Mouse (Mus musculus) CH12.LX (cell line): ENCODE measurements around the gene Ezh2. TPM values are rescaled to one million over a fixed set of nuclear protein-coding genes. Genes with fewer than 3 reads are reported as not detected.

Experiments
- DNase-seq: peaks from one replicate; pipeline ENCODE4 v3.0.0-alpha.2; 2013; ENCODE audit errors: extremely low read depth
- H3K27ac ChIP-seq: 2 replicates; pipeline ENCODE4 v1.5.1; 2012; ENCODE audit warnings: low read depth, mild to moderate bottlenecking, control low read depth, moderate library complexity; ENCODE audit not compliant: insufficient read depth
- H3K27me3 ChIP-seq: replicated peaks from 2 replicates; pipeline ENCODE3; 2012; ENCODE audit warnings: inconsistent platforms
- H3K36me3 ChIP-seq, 2 experiments: replicated peaks in 1 of 2; 2 replicates each; pipeline versions ENCODE3 to v1.6.1; 2012; ENCODE audit warnings: inconsistent platforms in 1 of 2, low read length in 1 of 2, mild to moderate bottlenecking in 1 of 2, mixed read lengths in 1 of 2, moderate library complexity in 1 of 2; ENCODE audit not compliant: control insufficient read depth in 1 of 2, insufficient read depth in 1 of 2
- H3K4me1 ChIP-seq, 2 experiments: 2 replicates each; pipeline ENCODE4 v1.6.1; 2012; ENCODE audit warnings: inconsistent platforms in 1 of 2, moderate library complexity in 1 of 2; ENCODE audit not compliant: insufficient read depth in 2 of 2, control insufficient read depth in 1 of 2
- H3K4me2 ChIP-seq: 2 replicates; pipeline ENCODE4 v1.6.1; 2012; ENCODE audit warnings: low read depth, mild to moderate bottlenecking, control low read depth; ENCODE audit not compliant: poor library complexity, insufficient read depth, severe bottlenecking
- H3K4me3 ChIP-seq, 3 experiments: fragments of 150-350 bp in 1 of 3; sonication (generic) in 1 of 3; replicated peaks in 1 of 3; 2 replicates each; pipeline versions ENCODE3 to v1.5.1; 2011 to 2012; ENCODE audit warnings: low read depth in 2 of 3, low read length in 2 of 3, mild to moderate bottlenecking in 2 of 3, moderate library complexity in 2 of 3, control low read depth in 1 of 3, improper control_type of control experiment in 1 of 3, inconsistent platforms in 1 of 3, mixed read lengths in 1 of 3; ENCODE audit not compliant: poor library complexity in 1 of 3
- H3K79me2 ChIP-seq: replicated peaks from 2 replicates; pipeline ENCODE4 v1.6.1; 2012; ENCODE audit warnings: mild to moderate bottlenecking, moderate library complexity; ENCODE audit not compliant: control insufficient read depth, poor library complexity, insufficient read depth, severe bottlenecking; ENCODE audit errors: extremely low read depth
- H3K9ac ChIP-seq: 2 replicates; pipeline ENCODE4 v1.6.1; 2012; ENCODE audit warnings: low read depth, mild to moderate bottlenecking, control low read depth, moderate library complexity; ENCODE audit not compliant: insufficient read depth
- H3K9me3 ChIP-seq: replicated peaks from 2 replicates; pipeline ENCODE3; 2012; ENCODE audit warnings: low read length, inconsistent platforms, mixed read lengths
- BHLHE40 ChIP-seq: IDR thresholded peaks from 2 replicates; pipeline ENCODE4 v1.6.1; 2011; ENCODE audit warnings: mild to moderate bottlenecking, low read depth, low read length, improper control_type of control experiment
- CHD2 ChIP-seq: IDR thresholded peaks from 2 replicates; pipeline ENCODE4 v1.6.1; 2011; ENCODE audit warnings: low read length, improper control_type of control experiment
- E2F4 ChIP-seq: IDR thresholded peaks from 2 replicates; pipeline ENCODE4 v1.6.1; 2011; ENCODE audit warnings: low read depth, low read length, improper control_type of control experiment; ENCODE audit not compliant: insufficient replicate concordance
- ELF1 ChIP-seq: IDR thresholded peaks from 2 replicates; pipeline ENCODE4 v1.6.1; 2014; ENCODE audit warnings: low read depth, mild to moderate bottlenecking, inconsistent platforms, low read length, improper control_type of control experiment
- EP300 ChIP-seq: IDR thresholded peaks from 2 replicates; pipeline ENCODE4 v1.6.1; 2011; ENCODE audit warnings: low read length, improper control_type of control experiment
- ETS1 ChIP-seq: conservative IDR thresholded peaks from 2 replicates; pipeline ENCODE4 v1.6.1; 2012; ENCODE audit warnings: low read depth, mild to moderate bottlenecking, inconsistent platforms, low read length, improper control_type of control experiment, moderate library complexity
- IRF4 ChIP-seq: IDR thresholded peaks from 2 replicates; pipeline ENCODE4 v1.6.1; 2014; ENCODE audit warnings: low read depth, mild to moderate bottlenecking, inconsistent platforms, low read length, improper control_type of control experiment
- JUN ChIP-seq: IDR thresholded peaks from 2 replicates; pipeline ENCODE4 v1.6.1; 2011; ENCODE audit warnings: low read depth, mild to moderate bottlenecking, low read length, improper control_type of control experiment, moderate library complexity; ENCODE audit not compliant: insufficient read depth
- JUND ChIP-seq: conservative IDR thresholded peaks from 2 replicates; pipeline ENCODE4 v1.6.1; 2011; ENCODE audit warnings: low read depth, low read length, improper control_type of control experiment
- KAT2A ChIP-seq: IDR thresholded peaks from 2 replicates; pipeline ENCODE4 v1.6.1; 2012; ENCODE audit warnings: low read length, improper control_type of control experiment, inconsistent platforms; ENCODE audit not compliant: insufficient replicate concordance
- MAFK ChIP-seq: IDR thresholded peaks from 2 replicates; pipeline ENCODE4 v1.6.1; 2011; ENCODE audit warnings: low read length, improper control_type of control experiment; ENCODE audit not compliant: insufficient replicate concordance
- MAX ChIP-seq: IDR thresholded peaks from 2 replicates; pipeline ENCODE4 v1.6.1; 2011; ENCODE audit warnings: low read length, improper control_type of control experiment
- MEF2A ChIP-seq: IDR thresholded peaks from 2 replicates; pipeline ENCODE4 v1.6.1; 2014; ENCODE audit warnings: low read depth, mild to moderate bottlenecking, inconsistent platforms, low read length, improper control_type of control experiment, borderline replicate concordance
- MXI1 ChIP-seq: IDR thresholded peaks from 2 replicates; pipeline ENCODE4 v1.6.1; 2011; ENCODE audit warnings: mild to moderate bottlenecking, low read depth, low read length, improper control_type of control experiment
- MYC ChIP-seq: IDR thresholded peaks from 2 replicates; pipeline ENCODE4 v1.6.1; 2011; ENCODE audit warnings: low read depth, mild to moderate bottlenecking, improper control_type of control experiment, low read length
- PAX5 ChIP-seq: IDR thresholded peaks from 2 replicates; pipeline ENCODE4 v1.6.1; 2012; ENCODE audit warnings: low read length, inconsistent platforms, mixed read lengths
- POLR2A ChIP-seq: IDR thresholded peaks from 2 replicates; pipeline ENCODE4 v1.6.1; 2011; ENCODE audit warnings: low read depth, mild to moderate bottlenecking, improper control_type of control experiment, low read length
- RAD21 ChIP-seq: IDR thresholded peaks from 2 replicates; pipeline ENCODE4 v1.6.1; 2011; ENCODE audit warnings: low read depth, mild to moderate bottlenecking, low read length, improper control_type of control experiment, moderate library complexity
- RCOR1 ChIP-seq: conservative IDR thresholded peaks from 2 replicates; pipeline ENCODE4 v1.6.1; 2012; ENCODE audit warnings: low read depth, mild to moderate bottlenecking, inconsistent platforms, low read length, improper control_type of control experiment
- SIN3A ChIP-seq: IDR thresholded peaks from 2 replicates; pipeline ENCODE4 v1.6.1; 2012; ENCODE audit warnings: low read length, improper control_type of control experiment, inconsistent platforms
- SMC3 ChIP-seq: IDR thresholded peaks from 2 replicates; pipeline ENCODE4 v1.6.1; 2011; ENCODE audit warnings: low read depth, low read length, improper control_type of control experiment
- TBP ChIP-seq: conservative IDR thresholded peaks from 2 replicates; pipeline ENCODE4 v1.6.1; 2011; ENCODE audit warnings: low read depth, low read length, improper control_type of control experiment
- TCF12 ChIP-seq: IDR thresholded peaks from 2 replicates; pipeline ENCODE4 v1.6.1; 2014; ENCODE audit warnings: low read depth, mild to moderate bottlenecking, inconsistent platforms, low read length, improper control_type of control experiment
- USF2 ChIP-seq: conservative IDR thresholded peaks from 2 replicates; pipeline ENCODE4 v1.6.1; 2011; ENCODE audit warnings: low read depth, low read length, improper control_type of control experiment
- ZMIZ1 ChIP-seq: IDR thresholded peaks from 2 replicates; pipeline ENCODE4 v1.6.1; 2012; ENCODE audit warnings: low read depth, mild to moderate bottlenecking, inconsistent platforms, low read length, improper control_type of control experiment
- ZNF384 ChIP-seq: IDR thresholded peaks from 2 replicates; pipeline ENCODE4 v1.6.1; 2012; ENCODE audit warnings: low read depth, low read length, improper control_type of control experiment, inconsistent platforms
- dilution Hi-C: fragments of 300-500 bp; cut with MboI; formaldehyde crosslinking; loops from 2 replicates; pipeline ENCODE4 v1.14.3; 2020; ENCODE audit warnings: low sequenced_read_pairs; ENCODE audit not compliant: extremely low pct_unique_long_range_greater_than_20kb, extremely low pct_ligation_motif_present
- in situ Hi-C: fragments of 300-500 bp; cut with MboI; formaldehyde crosslinking; loops from 3 replicates; pipeline ENCODE4 v1.14.3; 2019; ENCODE audit warnings: low sequenced_read_pairs, low pct_ligation_motif_present, low pct_unique_long_range_greater_than_20kb, mixed read lengths
- polyA plus RNA-seq: library from polyadenylated mRNA; unstranded; fragments of >175 nt; gene quantifications from 2 replicates; pipeline ENCODE4 v1.2.1, GENCODE M21; 2012; ENCODE audit warnings: low read depth; ENCODE audit not compliant: insufficient read length
- total RNA-seq, 2 experiments: library from RNA; depleted of rRNA; stranded (reverse); fragments of 300-350 nt in 1 of 2; fragments of >200 nt in 1 of 2; gene quantifications; 2 replicates each; pipeline ENCODE4 v1.2.3; 2012 to 2014

Ezh2 gene
- total and polyA plus RNA-seq, 3 experiments: 66.3 to 154 (median 127) TPM

DNA sequence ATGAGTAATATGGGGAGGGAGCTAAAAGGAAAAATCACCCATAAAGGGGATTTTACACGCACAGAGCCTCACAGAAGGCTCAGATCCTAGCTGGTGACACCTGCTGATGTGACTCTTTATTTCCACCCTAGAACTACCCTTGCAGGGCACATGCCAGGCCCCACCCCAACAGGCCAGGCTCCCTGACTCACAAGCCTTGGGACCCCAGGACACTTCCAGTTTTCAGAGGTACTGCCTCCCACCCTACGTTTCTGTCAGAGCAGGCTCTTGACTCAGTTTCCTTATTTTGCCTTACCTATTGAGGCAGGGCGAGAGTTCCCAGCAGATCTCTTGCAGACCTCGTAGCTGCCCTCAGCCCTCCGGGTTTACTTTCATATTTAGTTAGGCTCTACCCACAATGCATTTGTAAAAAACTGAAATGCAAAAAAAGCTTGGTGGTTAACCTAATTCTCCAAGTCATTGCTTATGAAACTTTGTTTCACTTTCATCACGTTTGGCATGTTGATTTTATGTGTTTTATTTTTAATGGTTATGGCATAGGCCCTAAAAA is 41.5 kb upstream of the Ezh2 start:
- no peaks in the 10 kb centered on the region for H3K9me3 ChIP-seq
- dilution Hi-C loops (no loop called here), in situ Hi-C loops (no loop called here)
- H3K79me2 ChIP-seq: no peaks in the 10 kb centered on the region
- peak overlapping the region; percentile 31 for H3K9ac ChIP-seq
- no peaks in the 10 kb centered on the region for H3K27me3 ChIP-seq
- peaks cover 0 to 11% of the 10 kb centered on the region in 2 experiments; a peak in 1 of 4 replicates for H3K4me1 ChIP-seq
- H3K4me3 ChIP-seq: peak overlapping the region; percentile 22 to 58 (median 56)
- H3K27ac ChIP-seq: peak overlapping the region; percentile 90
- no peaks in the 10 kb centered on the region for H3K36me3 ChIP-seq
- TF ChIP-seq MAFK: peak; percentile 78
- TF ChIP-seq MEF2A: peak; percentile 75; the same call in 1 of the 2 replicates
- TF ChIP-seq MAX: peak; percentile 50
- peak; percentile 86 for TF ChIP-seq BHLHE40
- no peak for TF ChIP-seq KAT2A
- TF ChIP-seq E2F4: no peak
- peak; percentile 77 for TF ChIP-seq RCOR1
- TF ChIP-seq ELF1: no peak
- TF ChIP-seq CHD2: peak; percentile 54; the same call in 1 of the 2 replicates
- TF ChIP-seq EP300: peak; percentile 93
- TF ChIP-seq MXI1: peak; percentile 24; the same call in 1 of the 2 replicates
- peak; percentile 90 for TF ChIP-seq ZNF384
- TF ChIP-seq JUND: peak; percentile 95
- TF ChIP-seq SMC3: no peak
- TF ChIP-seq IRF4: peak; percentile 86
- TF ChIP-seq TBP: peak; percentile 95
- TF ChIP-seq RAD21: no peak
- no peak for TF ChIP-seq PAX5
- TF ChIP-seq ETS1: peak; percentile 87
- TF ChIP-seq POLR2A: peak; percentile 90
- 0 out of 2 replicates have a peak, but pooled peaks have one; percentile 9 for TF ChIP-seq USF2
- peak; percentile 69; the same call in 1 of the 2 replicates for TF ChIP-seq SIN3A
- TF ChIP-seq TCF12: peak; percentile 97
- no peak; the same call in 1 of the 2 replicates for TF ChIP-seq MYC
- peak; percentile 97 for TF ChIP-seq ZMIZ1
- peak; percentile 67 for TF ChIP-seq JUN
- peak overlapping the region; percentile 23; the same call in 1 of the 2 replicates for H3K4me2 ChIP-seq
- DNase-seq: peak; percentile 92
